Mouse (Mus musculus) neutrophil, adult 5-6 weeks (primary cell): ENCODE measurements around the gene Sirpa. TPM values are rescaled to one million over a fixed set of nuclear protein-coding genes. Genes with fewer than 3 reads are reported as not detected.

ENCODE experiments used
- ATAC-seq: fragments of 151-379, 151-347 bp; 2 replicates; pipeline ENCODE4 v1.8.0; 2017; ENCODE audit warnings: mild to moderate bottlenecking, moderate TSS enrichment; ENCODE audit not compliant: insufficient number of reproducible peaks, poor library complexity, low FRiP score, severe bottlenecking; ENCODE audit errors: extremely low read depth
- total RNA-seq: library from RNA; stranded (forward); fragments of 200-1000 nt; gene quantifications from 2 replicates; pipeline ENCODE4 v1.2.3, GENCODE M21; 2017

Gene Sirpa
- total RNA-seq, 1 experiment from 2014 or later: 376 TPM

- no peak for ATAC-seq
These were observed 12.0 kb upstream of the Sirpa start for GRCm38 (mm10) chr2:129580656-129581055.

GRCm38 (mm10) chr2:129581826-129582225 is 10.8 kb upstream of the Sirpa start:
- no peak for ATAC-seq

GRCm38 (mm10) chr2:129582261-129582660 is 10.4 kb upstream of the Sirpa start:
- ATAC-seq: no peak

GRCm38 (mm10) chr2:129584905-129585304 is 7.7 kb upstream of the Sirpa start:
- no peak for ATAC-seq

GRCm38 (mm10) chr2:129585904-129586514 is 6.6 kb upstream of the Sirpa start:
- peak; percentile 91 for ATAC-seq

GRCm38 (mm10) chr2:129587241-129587640 is 5.4 kb upstream of the Sirpa start:
- no peak for ATAC-seq

- ATAC-seq: no peak
These were observed 4.8 kb upstream of the Sirpa start for GRCm38 (mm10) chr2:129587825-129588251.

- peak; percentile 50 for ATAC-seq
These were observed 738 bp upstream of the Sirpa start for GRCm38 (mm10) chr2:129591897-129592296.

- ATAC-seq: no peak
These were observed 673 bp downstream of the Sirpa start for GRCm38 (mm10) chr2:129593141-129593875.

- peak; percentile 4; the same call in 1 of the 2 replicates for ATAC-seq
These were observed 1.3 kb downstream of the Sirpa start for GRCm38 (mm10) chr2:129593876-129594421.

- no peak for ATAC-seq
These were observed 1.9 kb downstream of the Sirpa start for GRCm38 (mm10) chr2:129594569-129594968.

- ATAC-seq: no peak
These were observed 2.6 kb downstream of the Sirpa start for GRCm38 (mm10) chr2:129595206-129595605.

GRCm38 (mm10) chr2:129595661-129596209 is 3.1 kb downstream of the Sirpa start:
- ATAC-seq: peak; percentile 57

- ATAC-seq: no peak
These were observed 4.0 kb downstream of the Sirpa start for GRCm38 (mm10) chr2:129596555-129597172.

GRCm38 (mm10) chr2:129597581-129597980 is 4.9 kb downstream of the Sirpa start:
- ATAC-seq: no peak

GRCm38 (mm10) chr2:129598094-129598493 is 5.5 kb downstream of the Sirpa start:
- no peak for ATAC-seq

- ATAC-seq: no peak
These were observed 6.8 kb downstream of the Sirpa start for GRCm38 (mm10) chr2:129599231-129600084.

GRCm38 (mm10) chr2:129601059-129601650 is 8.5 kb downstream of the Sirpa start:
- no peak for ATAC-seq
